In genomic region chr6:71868809-71869208, GRCm38 (mm10) we compare ENCODE assay signal across 11 mouse cellular contexts. TPM values are rescaled to one million over a fixed set of nuclear protein-coding genes. Genes with fewer than 3 reads are reported as not detected.
DNase-seq lines count a peak whose midpoint lies in the region; ATAC-seq and TF ChIP-seq lines count a peak whose summit lies in the region.
"Had no signal": no experiment of that assay in that cellular context is flagged by ENCODE, and none has a peak within 500 bp of the region (broad histone marks: within the 10 kb centered on the region; RNA-seq: fewer than 3 reads in every experiment).

No protein-coding gene starts in this region.

- peak; percentile 32 for DNase-seq in hindbrain, postnatal 0 days (ENCODE audit: low spot score)
- DNase-seq in hindbrain, embryonic 14.5 days (ENCODE audit: low spot score): no peak
- peak; percentile 24 for DNase-seq in thymus, postnatal 14 days
- DNase-seq in thymus, adult 18-20 months: no peak
- DNase-seq in embryonic facial prominence, embryonic 14.5 days (ENCODE audit: low spot score): peak; percentile 5
- DNase-seq in heart, postnatal 36 days: no peak
- DNase-seq: cerebellum, adult 9-10 months had no signal

- no peak for ATAC-seq in hindbrain, postnatal 0 days
- no peak for ATAC-seq in hindbrain, embryonic 14.5 days (ENCODE audit: low FRiP score)
- no peak for ATAC-seq in embryonic facial prominence, embryonic 14.5 days (ENCODE audit: low read depth)
- no peak for ATAC-seq in activated CD4-positive, CD25-positive, alpha-beta regulatory T cell, adult 4 months
- no peak for ATAC-seq in forebrain, embryonic 16.5 days
- ATAC-seq: forebrain, embryonic 13.5 days had no signal

- peaks cover 49% of the 10 kb centered on the region for H3K36me3 ChIP-seq in hindbrain, postnatal 0 days (ENCODE audit: insufficient read depth, low read length)
- peaks cover 85% of the 10 kb centered on the region for H3K36me3 ChIP-seq in hindbrain, embryonic 14.5 days (replicated peaks; ENCODE audit: control insufficient read depth, insufficient read depth)
- peaks cover 89% of the 10 kb centered on the region for H3K36me3 ChIP-seq in embryonic facial prominence, embryonic 14.5 days (ENCODE audit: control insufficient read depth, insufficient read depth, low read length)
- peaks cover 26% of the 10 kb centered on the region for H3K36me3 ChIP-seq in forebrain, embryonic 16.5 days (ENCODE audit: control insufficient read depth, insufficient read depth)

- H3K9ac ChIP-seq in hindbrain, postnatal 0 days (replicated peaks; ENCODE audit: low read length): no peak overlapping the region
- no peak overlapping the region for H3K9ac ChIP-seq in hindbrain, embryonic 14.5 days
- no peak overlapping the region for H3K9ac ChIP-seq in embryonic facial prominence, embryonic 14.5 days (ENCODE audit: low read depth, low read length)
- no peak overlapping the region for H3K9ac ChIP-seq in forebrain, embryonic 16.5 days (replicated peaks; ENCODE audit: low read depth, low read length)
- H3K9ac ChIP-seq: forebrain, embryonic 13.5 days; kidney, embryonic 15.5 days had no signal

- H3K27me3 ChIP-seq in hindbrain, postnatal 0 days (ENCODE audit: insufficient read depth, low read length): no peaks in the 10 kb centered on the region
- H3K27me3 ChIP-seq in hindbrain, embryonic 14.5 days (ENCODE audit: control insufficient read depth, insufficient read depth, low read length): no peaks in the 10 kb centered on the region
- no peaks in the 10 kb centered on the region for H3K27me3 ChIP-seq in embryonic facial prominence, embryonic 14.5 days (replicated peaks; ENCODE audit: control insufficient read depth, insufficient read depth, low read length)
- H3K27me3 ChIP-seq in forebrain, embryonic 16.5 days (replicated peaks; ENCODE audit: control insufficient read depth, insufficient read depth, low read length): no peaks in the 10 kb centered on the region
- H3K27me3 ChIP-seq: forebrain, embryonic 13.5 days; kidney, embryonic 15.5 days had no signal

- 100% methylated on average over 1 of the region's 1 CpGs for WGBS in hindbrain, postnatal 0 days
- WGBS in hindbrain, embryonic 14.5 days: 93% methylated on average over 1 of the region's 1 CpGs
- 90% methylated on average over 1 of the region's 1 CpGs for WGBS in embryonic facial prominence, embryonic 14.5 days
- 94% methylated on average over 1 of the region's 1 CpGs for WGBS in forebrain, embryonic 16.5 days

- intact Hi-C loops in heart, postnatal 36 days (cut with DNase I): no loop called here

- H3K9me3 ChIP-seq in hindbrain, postnatal 0 days (ENCODE audit: low read length): no peaks in the 10 kb centered on the region
- H3K9me3 ChIP-seq in hindbrain, embryonic 14.5 days (ENCODE audit: control insufficient read depth, low read length): no peaks in the 10 kb centered on the region
- H3K9me3 ChIP-seq in embryonic facial prominence, embryonic 14.5 days (ENCODE audit: control insufficient read depth, low read length): no peaks in the 10 kb centered on the region
- peaks cover 4% of the 10 kb centered on the region; the same call in 1 of the 2 replicates for H3K9me3 ChIP-seq in forebrain, embryonic 16.5 days (ENCODE audit: control insufficient read depth, low read length)
- H3K9me3 ChIP-seq: forebrain, embryonic 13.5 days; kidney, embryonic 15.5 days had no signal

- no peak overlapping the region for H3K27ac ChIP-seq in hindbrain, postnatal 0 days
- H3K27ac ChIP-seq in hindbrain, embryonic 14.5 days: no peak overlapping the region
- H3K27ac ChIP-seq in embryonic facial prominence, embryonic 14.5 days (replicated peaks; ENCODE audit: low read depth, low read length): no peak overlapping the region
- no peak overlapping the region for H3K27ac ChIP-seq in forebrain, embryonic 16.5 days (ENCODE audit: low read length)
- H3K27ac ChIP-seq: forebrain, embryonic 13.5 days; kidney, embryonic 15.5 days had no signal

- H3K4me1 ChIP-seq in hindbrain, postnatal 0 days (ENCODE audit: insufficient read depth, low read length): no peaks in the 10 kb centered on the region
- no peaks in the 10 kb centered on the region for H3K4me1 ChIP-seq in hindbrain, embryonic 14.5 days (replicated peaks; ENCODE audit: control insufficient read depth, insufficient read depth, low read length)
- H3K4me1 ChIP-seq in embryonic facial prominence, embryonic 14.5 days (ENCODE audit: control insufficient read depth, insufficient read depth, low read length): no peaks in the 10 kb centered on the region
- H3K4me1 ChIP-seq in forebrain, embryonic 16.5 days (replicated peaks; ENCODE audit: control insufficient read depth, insufficient read depth, low read length): no peaks in the 10 kb centered on the region
- H3K4me1 ChIP-seq: forebrain, embryonic 13.5 days; kidney, embryonic 15.5 days had no signal

- no peak overlapping the region for H3K4me3 ChIP-seq in hindbrain, postnatal 0 days (ENCODE audit: low read length)
- no peak overlapping the region for H3K4me3 ChIP-seq in hindbrain, embryonic 14.5 days (replicated peaks; ENCODE audit: low read length)
- H3K4me3 ChIP-seq in embryonic facial prominence, embryonic 14.5 days (ENCODE audit: low read depth, low read length): no peak overlapping the region
- no peak overlapping the region for H3K4me3 ChIP-seq in forebrain, embryonic 16.5 days (replicated peaks; ENCODE audit: low read length)
- H3K4me3 ChIP-seq: forebrain, embryonic 13.5 days; kidney, embryonic 15.5 days had no signal

- peak; percentile 30 for TF ChIP-seq CTCF in hindbrain, postnatal 0 days (IDR thresholded peaks at IDR 0.05; ENCODE audit: low read depth)

- no peak overlapping the region for H3K4me2 ChIP-seq in hindbrain, postnatal 0 days (ENCODE audit: low read depth, low read length)
- H3K4me2 ChIP-seq in hindbrain, embryonic 14.5 days (replicated peaks): no peak overlapping the region
- H3K4me2 ChIP-seq in embryonic facial prominence, embryonic 14.5 days (ENCODE audit: low read depth, low read length): no peak overlapping the region
- H3K4me2 ChIP-seq in forebrain, embryonic 16.5 days (ENCODE audit: low read length): no peak overlapping the region
- H3K4me2 ChIP-seq: forebrain, embryonic 13.5 days; kidney, embryonic 15.5 days had no signal

RNA-seq across cellular contexts. Expression of gene Immt, which starts 37.7 kb away (rescaled TPM):
- 112 and 125 TPM in 2 replicates for total RNA-seq in hindbrain, postnatal 0 days (2014; rRNA removed)
- 164 and 165 TPM in 2 replicates for polyA plus RNA-seq in hindbrain, postnatal 0 days (2015; fragmentation: Nextera tagmentation; extraction: Ambion mirVana)
- 167 and 177 TPM in 2 replicates for polyA plus RNA-seq in hindbrain, embryonic 14.5 days (2014; fragmentation: Nextera tagmentation; extraction: Ambion mirVana)
- polyA plus RNA-seq in embryonic facial prominence, embryonic 14.5 days (2014; fragmentation: Nextera tagmentation; extraction: Ambion mirVana): 160 and 176 TPM in 2 replicates
- 100 to 1,000 TPM; 110 to 119 TPM for polyA plus RNA-seq in activated CD4-positive, CD25-positive, alpha-beta regulatory T cell, adult 4 months (2017; shearing (Covaris generic))
- 148 and 155 TPM in 2 replicates for polyA plus RNA-seq in forebrain, embryonic 16.5 days (2015; fragmentation: Nextera tagmentation; extraction: Ambion mirVana)
- 100 to 1,000 TPM; 614 to 663 TPM for total RNA-seq in heart, postnatal 36 days (2021)

RNA-seq across cellular contexts. Expression of gene Ptcd3, which starts 39.7 kb away (rescaled TPM):
- 34.3 and 38.1 TPM in 2 replicates for total RNA-seq in hindbrain, postnatal 0 days (2014; rRNA removed)
- polyA plus RNA-seq in hindbrain, postnatal 0 days (2015; fragmentation: Nextera tagmentation; extraction: Ambion mirVana): 58.0 and 61.5 TPM in 2 replicates
- polyA plus RNA-seq in hindbrain, embryonic 14.5 days (2014; fragmentation: Nextera tagmentation; extraction: Ambion mirVana): 91.1 and 92.0 TPM in 2 replicates
- 84.6 and 92.6 TPM in 2 replicates for polyA plus RNA-seq in embryonic facial prominence, embryonic 14.5 days (2014; fragmentation: Nextera tagmentation; extraction: Ambion mirVana)
- 10 to 100 TPM; 67.5 to 69.8 TPM for polyA plus RNA-seq in activated CD4-positive, CD25-positive, alpha-beta regulatory T cell, adult 4 months (2017; shearing (Covaris generic))
- 102 and 104 TPM in 2 replicates for polyA plus RNA-seq in forebrain, embryonic 16.5 days (2015; fragmentation: Nextera tagmentation; extraction: Ambion mirVana)
- 100 to 1,000 TPM; 118 to 133 TPM for total RNA-seq in heart, postnatal 36 days (2021)

RNA-seq across cellular contexts. Expression of gene Polr1a, which starts 40.0 kb away (rescaled TPM):
- 22.3 and 45.4 TPM in 2 replicates for total RNA-seq in hindbrain, postnatal 0 days (2014; rRNA removed)
- polyA plus RNA-seq in hindbrain, postnatal 0 days (2015; fragmentation: Nextera tagmentation; extraction: Ambion mirVana): 13.1 and 15.0 TPM in 2 replicates
- 18.1 and 20.4 TPM in 2 replicates for polyA plus RNA-seq in hindbrain, embryonic 14.5 days (2014; fragmentation: Nextera tagmentation; extraction: Ambion mirVana)
- 28.9 and 31.5 TPM in 2 replicates for polyA plus RNA-seq in embryonic facial prominence, embryonic 14.5 days (2014; fragmentation: Nextera tagmentation; extraction: Ambion mirVana)
- polyA plus RNA-seq in activated CD4-positive, CD25-positive, alpha-beta regulatory T cell, adult 4 months (2017; shearing (Covaris generic)): 10 to 100 TPM; 17.5 to 24.8 TPM
- polyA plus RNA-seq in forebrain, embryonic 16.5 days (2015; fragmentation: Nextera tagmentation; extraction: Ambion mirVana): 20.1 and 21.2 TPM in 2 replicates
- total RNA-seq in heart, postnatal 36 days (2021): 10 to 100 TPM; 44.5 to 51.4 TPM

RNA-seq across cellular contexts. Expression of gene Mrpl35, which starts 42.0 kb away (rescaled TPM):
- 6.0 and 8.3 TPM in 2 replicates for total RNA-seq in hindbrain, postnatal 0 days (2014; rRNA removed)
- 50.8 and 51.8 TPM in 2 replicates for polyA plus RNA-seq in hindbrain, postnatal 0 days (2015; fragmentation: Nextera tagmentation; extraction: Ambion mirVana)
- 37.1 and 44.4 TPM in 2 replicates for polyA plus RNA-seq in hindbrain, embryonic 14.5 days (2014; fragmentation: Nextera tagmentation; extraction: Ambion mirVana)
- polyA plus RNA-seq in embryonic facial prominence, embryonic 14.5 days (2014; fragmentation: Nextera tagmentation; extraction: Ambion mirVana): 61.9 and 63.6 TPM in 2 replicates
- 10 to 100 TPM; 66.2 to 66.4 TPM for polyA plus RNA-seq in activated CD4-positive, CD25-positive, alpha-beta regulatory T cell, adult 4 months (2017; shearing (Covaris generic))
- 42.9 and 43.8 TPM in 2 replicates for polyA plus RNA-seq in forebrain, embryonic 16.5 days (2015; fragmentation: Nextera tagmentation; extraction: Ambion mirVana)
- 10 to 100 TPM; 48.1 to 48.7 TPM for total RNA-seq in heart, postnatal 36 days (2021)

Comparison
In these comparisons a context has a peak if more than half of its experiments do, and no peak if none do; other contexts are left out.
1. DNase-seq: peak in hindbrain, postnatal 0 days (single experiment), thymus, postnatal 14 days (single experiment) and embryonic facial prominence, embryonic 14.5 days (single experiment); none in hindbrain, embryonic 14.5 days (single experiment), thymus, adult 18-20 months (0 of 2) and heart, postnatal 36 days (0 of 2).